Mouse (Mus musculus) neural tube, embryonic 10.5 days (tissue): Measurements from ENCODE around the gene Fgfr2.

ENCODE experiments used
- DNase-seq: peaks from one replicate; pipeline ENCODE4 v3.0.0-alpha.2; 2017; ENCODE audit warnings: low spot score; ENCODE audit errors: extremely low spot score

Gene Fgfr2

GRCm38 (mm10) chr7:132244637-132245036 is 878.5 kb downstream of the Fgfr2 start:
- no peak for DNase-seq

DNA sequence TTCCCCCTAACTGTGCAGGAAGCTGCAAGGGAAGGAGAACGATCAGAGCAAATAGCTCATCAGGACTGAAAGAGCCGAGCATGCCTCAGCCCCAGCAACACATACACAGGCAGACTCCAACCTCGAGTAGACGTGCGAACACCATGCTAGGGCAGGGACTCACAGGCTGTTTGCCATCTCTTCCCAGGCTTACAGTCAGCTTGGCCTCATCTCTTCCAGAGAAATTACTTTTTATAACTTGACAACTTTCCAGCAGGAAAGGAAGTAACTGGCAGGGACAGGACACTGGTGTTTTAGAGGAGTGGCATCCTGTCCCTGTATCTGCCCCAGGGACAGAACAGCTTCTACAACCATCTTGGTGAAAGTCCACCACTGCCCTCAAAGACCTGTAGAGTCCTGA is 879.9 kb downstream of the Fgfr2 start:
- DNase-seq, result no peak

GRCm38 (mm10) chr7:132242617-132243141 is 880.5 kb downstream of the Fgfr2 start:
- DNase-seq, result no peak

DNA sequence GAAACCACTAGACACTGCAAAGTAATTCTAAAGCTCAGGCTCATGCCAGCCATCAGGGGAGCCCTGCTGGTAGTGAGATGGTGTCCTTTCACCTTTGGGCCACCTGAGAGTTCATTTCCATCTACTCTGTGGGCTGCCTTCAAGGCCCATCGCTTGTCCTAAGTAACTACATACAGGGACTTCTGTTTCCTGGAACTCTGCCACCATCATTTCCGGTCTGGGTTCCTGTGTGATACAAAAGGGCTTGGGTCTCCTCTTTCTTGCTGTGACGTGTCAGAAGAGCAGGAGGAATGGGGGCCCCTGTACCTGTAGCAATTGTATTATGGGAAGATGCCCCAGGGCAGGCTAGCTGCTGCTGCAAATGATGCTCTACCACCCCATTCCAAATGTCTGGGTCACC is 884.2 kb downstream of the Fgfr2 start:
- DNase-seq, result no peak

DNA sequence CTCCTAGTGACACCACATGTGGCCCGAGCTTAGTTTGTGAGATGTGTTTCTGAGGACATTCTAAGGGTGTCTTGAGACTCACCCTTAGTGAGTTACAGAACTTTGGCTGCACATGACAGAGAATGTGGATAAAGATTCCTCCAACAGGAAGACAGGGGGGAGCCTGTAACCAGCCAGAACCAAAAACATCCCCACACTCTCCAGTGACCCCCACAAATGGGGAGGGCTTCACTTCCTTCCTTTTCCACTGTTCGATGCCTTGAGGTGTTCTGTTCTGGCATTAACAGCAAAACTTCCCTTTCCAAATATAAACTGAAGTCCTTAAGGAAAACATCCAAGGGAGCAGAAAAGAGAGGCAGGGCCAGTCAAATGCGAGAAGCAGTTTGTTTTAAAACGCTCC is 886.0 kb downstream of the Fgfr2 start:
- no peak for DNase-seq

- DNase-seq, result no peak
Observed at GRCm38 (mm10) chr7:132236789-132237188, 886.4 kb downstream of the Fgfr2 start.

GRCm38 (mm10) chr7:132234250-132234649 is 888.9 kb downstream of the Fgfr2 start:
- no peak for DNase-seq

DNA sequence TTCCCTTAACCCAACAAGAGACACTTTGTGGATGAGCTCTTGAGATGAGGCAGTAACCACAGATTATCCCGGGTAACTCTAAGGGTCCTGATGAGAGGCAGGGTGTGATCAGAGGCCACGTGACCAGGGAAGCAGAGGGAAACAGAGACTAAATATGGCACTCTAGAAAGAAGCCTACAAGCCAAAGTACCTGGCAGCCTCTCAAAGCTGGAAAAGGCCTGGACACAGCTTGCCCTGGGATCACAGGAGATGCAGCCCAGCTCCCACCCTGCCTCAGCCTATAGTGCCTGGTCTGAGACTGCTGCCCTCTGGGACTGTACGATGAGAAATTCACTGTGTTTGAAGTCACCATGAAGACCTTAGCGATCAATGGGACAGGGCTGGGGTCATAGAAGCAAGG is 889.4 kb downstream of the Fgfr2 start:
- DNase-seq, result no peak

DNA sequence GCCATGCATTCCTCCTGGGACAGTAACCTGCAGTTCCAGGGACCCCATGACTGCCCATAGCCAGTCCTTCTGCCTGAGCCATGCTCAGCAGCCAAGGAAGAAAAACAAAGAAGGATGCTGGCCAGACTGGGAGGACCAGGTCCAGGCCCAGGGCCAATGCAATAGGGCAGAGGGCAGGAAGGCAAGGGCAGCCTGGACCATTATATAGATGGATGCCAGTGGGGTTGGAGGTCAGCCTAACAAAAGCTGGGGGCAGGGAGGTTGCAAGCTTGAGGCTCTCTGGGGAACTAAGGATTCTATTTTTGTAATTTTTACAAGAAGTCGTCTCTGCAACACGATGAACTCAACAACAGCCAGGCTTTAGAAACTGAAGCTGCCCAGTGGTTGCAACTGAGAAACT is 890.2 kb downstream of the Fgfr2 start:
- no peak for DNase-seq

- DNase-seq, result no peak
Observed at GRCm38 (mm10) chr7:132231476-132231875, 891.7 kb downstream of the Fgfr2 start.

DNA sequence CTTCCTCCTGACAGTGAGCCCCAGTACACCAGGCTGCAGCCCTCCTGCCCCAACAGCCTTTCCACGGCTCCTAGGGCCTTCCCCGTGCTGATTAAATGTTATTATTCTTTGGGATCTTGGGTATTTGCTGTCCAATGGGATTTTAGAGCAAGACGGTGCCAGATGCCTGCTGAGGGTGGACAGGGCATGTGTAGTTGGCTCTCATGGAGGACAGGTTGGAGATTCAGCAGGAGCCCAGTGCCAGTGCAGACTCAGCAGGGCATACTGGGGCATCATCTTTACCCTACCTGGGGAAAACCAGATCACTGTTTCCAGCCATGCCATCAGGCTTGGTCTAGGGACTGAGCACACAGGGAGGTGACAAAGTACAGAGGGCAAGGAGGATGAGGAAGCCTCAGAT is 892.2 kb downstream of the Fgfr2 start:
- DNase-seq, result no peak

DNA sequence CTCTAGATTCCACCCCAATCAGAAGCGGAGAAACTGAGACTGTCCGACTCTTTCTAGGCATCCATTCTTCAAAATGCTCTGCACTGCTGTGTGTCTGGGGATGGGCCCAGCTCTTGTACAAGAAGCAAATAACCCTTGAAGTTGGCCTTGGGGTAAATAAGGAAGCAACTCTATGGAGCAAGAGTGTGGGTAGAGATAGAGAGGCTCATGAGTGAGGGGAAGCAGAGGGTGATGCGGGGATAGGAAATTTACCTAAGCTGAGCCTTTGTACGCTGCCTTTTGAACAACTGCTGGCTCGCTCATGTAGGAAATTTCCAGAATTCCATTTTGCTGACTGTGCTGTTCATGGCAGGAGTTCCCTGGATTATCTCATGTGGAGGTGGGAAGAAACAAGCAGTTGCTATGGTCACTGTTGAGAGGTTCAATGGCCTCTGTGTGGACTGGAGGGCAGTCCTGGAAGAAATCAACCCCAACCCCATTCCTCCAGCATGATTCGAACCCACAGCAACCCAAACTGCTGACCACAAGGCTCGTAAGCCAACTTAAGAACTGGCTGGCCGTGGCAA is 896.0 kb downstream of the Fgfr2 start:
- no peak for DNase-seq

DNA sequence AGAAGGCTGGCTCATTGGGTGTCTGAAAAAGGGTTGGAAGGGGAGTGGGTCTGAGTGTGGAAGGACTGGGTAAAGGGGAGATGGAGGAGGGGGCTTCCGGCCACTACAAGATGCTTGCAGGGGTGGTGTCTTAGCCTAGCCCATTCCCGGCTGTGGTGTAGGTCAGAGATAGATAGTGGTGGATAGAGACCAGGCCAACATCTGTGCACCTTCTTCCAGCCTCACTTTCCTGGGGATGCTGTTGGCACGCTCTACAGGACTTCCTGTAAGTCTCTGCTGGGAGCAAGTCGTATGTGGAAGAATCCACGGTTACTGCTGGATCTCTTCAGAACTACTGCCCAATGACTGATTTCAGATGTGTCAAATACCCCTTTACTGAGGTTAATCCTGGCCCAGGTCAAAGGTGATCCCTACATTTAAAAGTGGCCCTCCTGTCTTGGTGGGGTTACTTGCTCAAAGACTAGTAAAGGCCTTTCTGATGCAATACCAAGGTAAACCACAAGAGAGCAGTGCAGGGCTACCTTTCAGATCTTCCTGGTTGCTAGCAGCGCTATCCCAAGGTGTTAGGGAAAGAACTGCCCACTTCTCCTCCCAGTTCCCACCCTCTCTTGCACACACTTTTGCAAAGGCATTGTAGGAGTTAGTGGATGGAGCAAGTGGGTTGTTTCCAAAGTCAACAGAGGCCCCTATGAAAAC is 896.6 kb downstream of the Fgfr2 start:
- DNase-seq, result peak; percentile 88

GRCm38 (mm10) chr7:132223452-132224141 is 899.6 kb downstream of the Fgfr2 start:
- DNase-seq, result no peak

DNA sequence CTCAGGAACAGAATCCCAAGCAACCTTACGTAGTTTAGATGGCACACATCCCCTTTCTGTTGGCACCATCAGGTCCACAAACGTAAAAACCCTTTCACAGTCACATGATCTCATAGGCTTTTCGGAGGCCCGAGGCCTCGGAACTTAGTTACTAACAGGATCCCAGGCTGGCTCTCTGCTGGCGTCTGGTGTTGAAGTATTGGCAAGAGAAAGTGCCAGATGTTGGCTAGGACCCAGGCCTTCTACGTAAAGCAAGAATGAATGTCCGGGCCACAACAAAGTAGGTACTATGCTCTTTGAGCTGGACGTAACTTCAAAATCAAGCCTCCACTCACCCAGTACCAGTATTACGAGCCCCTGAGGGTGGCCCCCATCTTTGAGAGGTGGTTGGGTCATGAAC is 909.1 kb downstream of the Fgfr2 start:
- no peak for DNase-seq

- peak; percentile 80 for DNase-seq
Observed at GRCm38 (mm10) chr7:132213460-132213859, 909.7 kb downstream of the Fgfr2 start.

DNA sequence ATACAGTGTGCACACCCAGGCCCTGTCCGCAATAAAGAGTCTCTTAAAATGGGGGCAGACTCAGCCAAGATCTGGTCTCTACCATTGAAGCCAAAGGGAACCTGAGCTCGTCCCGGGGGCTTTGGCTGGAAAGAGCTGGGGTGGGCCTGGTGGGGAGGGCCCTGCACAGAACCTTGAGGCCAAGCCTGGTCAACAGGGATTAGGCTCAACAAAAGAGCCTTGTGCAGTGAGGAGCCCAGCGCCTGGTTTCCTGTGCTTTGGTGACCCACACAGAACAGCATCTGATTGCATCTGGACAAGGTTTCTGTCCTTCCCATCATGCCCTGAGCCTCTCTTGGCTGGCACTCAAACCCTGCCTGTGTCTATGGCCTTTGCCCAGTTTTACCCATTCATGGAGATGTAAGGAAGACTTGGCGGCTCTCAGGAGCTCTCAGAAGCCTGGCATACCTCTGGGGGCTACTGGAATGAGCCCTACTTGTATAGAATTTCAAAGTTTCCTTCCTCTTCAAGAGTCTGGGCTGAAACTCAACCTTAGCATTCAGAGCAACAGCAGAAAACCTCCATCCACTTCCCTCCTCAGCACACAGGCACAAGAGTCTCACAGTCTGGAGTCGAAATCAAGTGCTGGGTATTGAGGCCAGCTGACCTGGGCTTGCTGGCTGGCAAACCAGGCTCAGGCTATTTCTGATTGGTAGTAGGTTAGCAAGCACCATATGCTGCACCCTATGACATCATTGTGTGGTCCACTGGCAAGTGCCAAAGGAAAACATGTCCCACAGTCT is 911.0 kb downstream of the Fgfr2 start:
- no peak for DNase-seq

- DNase-seq, result no peak
Observed at GRCm38 (mm10) chr7:132210616-132211015, 912.5 kb downstream of the Fgfr2 start.

GRCm38 (mm10) chr7:132208946-132209651 is 914.1 kb downstream of the Fgfr2 start:
- no peak for DNase-seq

GRCm38 (mm10) chr7:132204073-132204612 is 919.0 kb downstream of the Fgfr2 start:
- DNase-seq, result peak; percentile 24

DNA sequence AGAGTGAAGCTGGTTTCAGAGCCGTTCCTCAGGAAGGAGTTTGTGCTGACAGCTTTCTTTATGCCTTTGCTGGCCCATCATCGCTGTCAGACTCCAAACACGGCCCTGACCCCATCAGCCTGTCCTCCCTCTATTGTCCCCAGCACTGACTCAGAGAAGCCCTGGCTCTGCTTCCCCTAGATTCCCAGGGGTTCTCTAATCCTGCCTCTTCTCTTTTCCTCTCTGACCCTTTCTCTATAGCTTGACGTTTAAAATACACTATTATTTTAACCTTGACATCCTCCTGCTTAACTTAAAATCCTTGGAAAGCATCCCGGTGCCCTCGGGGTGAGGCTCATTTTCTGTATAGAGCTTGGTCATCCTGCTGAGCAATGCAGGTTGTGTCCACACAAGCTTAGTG is 923.5 kb downstream of the Fgfr2 start:
- no peak for DNase-seq
